ENCODE assay signal across 26 mouse cellular contexts in genomic region chr11:6483103-6483502, GRCm38 (mm10).
"Had no signal": no experiment of that assay in that cellular context is flagged by ENCODE, and none has a peak within 500 bp of the region (broad histone marks: within the 10 kb centered on the region; RNA-seq: fewer than 3 reads in every experiment).

No protein-coding gene starts in this region.

- ATAC-seq: forebrain, embryonic 13.5 days; forebrain, embryonic 14.5 days; forebrain, embryonic 15.5 days; forebrain, embryonic 16.5 days; forebrain, postnatal 0 days had no signal

- H3K27ac ChIP-seq: embryonic facial prominence, embryonic 10.5 days; embryonic facial prominence, embryonic 12.5 days; embryonic facial prominence, embryonic 13.5 days; embryonic facial prominence, embryonic 15.5 days; forebrain, embryonic 10.5 days; forebrain, embryonic 12.5 days; forebrain, embryonic 13.5 days; forebrain, embryonic 15.5 days; gastrocnemius, adult 2 months; heart, adult 2 months had no signal

- DNase-seq: cerebellum, adult 2 months; cerebellum, adult 8-10 months; cerebellum, adult 9-10 months; cerebellum, adult 9-11 months; cerebellum, postnatal 25 days; cerebellum, postnatal 36 days; embryo, embryonic 11 days; forebrain, postnatal 0 days; gastrocnemius, adult 2 months; gastrocnemius, postnatal 10 days; gastrocnemius, postnatal 14 days; gastrocnemius, postnatal 25 days; gastrocnemius, postnatal 36 days; heart, adult 18-20 months; heart, adult 2 months had no signal

- H3K27me3 ChIP-seq: embryonic facial prominence, embryonic 12.5 days; embryonic facial prominence, embryonic 13.5 days; embryonic facial prominence, embryonic 15.5 days; forebrain, embryonic 12.5 days; forebrain, embryonic 13.5 days; forebrain, embryonic 15.5 days had no signal

- H3K36me3 ChIP-seq: embryonic facial prominence, embryonic 10.5 days; embryonic facial prominence, embryonic 12.5 days; embryonic facial prominence, embryonic 13.5 days; embryonic facial prominence, embryonic 15.5 days; forebrain, embryonic 10.5 days; forebrain, embryonic 12.5 days; forebrain, embryonic 15.5 days had no signal

- H3K4me3 ChIP-seq: embryonic facial prominence, embryonic 10.5 days; embryonic facial prominence, embryonic 12.5 days; embryonic facial prominence, embryonic 13.5 days; embryonic facial prominence, embryonic 15.5 days; erythroblast, embryonic 14.5 days; forebrain, embryonic 10.5 days; forebrain, embryonic 12.5 days; forebrain, embryonic 13.5 days; forebrain, embryonic 15.5 days; gastrocnemius, adult 2 months; heart, adult 2 months had no signal

- H3K4me1 ChIP-seq: embryonic facial prominence, embryonic 12.5 days; embryonic facial prominence, embryonic 13.5 days; embryonic facial prominence, embryonic 15.5 days; forebrain, embryonic 13.5 days; forebrain, embryonic 15.5 days had no signal

- H3K9me3 ChIP-seq: embryonic facial prominence, embryonic 10.5 days; embryonic facial prominence, embryonic 12.5 days; embryonic facial prominence, embryonic 13.5 days; embryonic facial prominence, embryonic 15.5 days; forebrain, embryonic 10.5 days; forebrain, embryonic 12.5 days; forebrain, embryonic 13.5 days; forebrain, embryonic 15.5 days had no signal

- H3K9ac ChIP-seq: embryonic facial prominence, embryonic 12.5 days; embryonic facial prominence, embryonic 13.5 days; embryonic facial prominence, embryonic 15.5 days; forebrain, embryonic 12.5 days; forebrain, embryonic 13.5 days; forebrain, embryonic 15.5 days; forebrain, postnatal 0 days had no signal
